ENCODE assay signal across 8 mouse cellular contexts in genomic region chr17:35220156-35220952, GRCm38 (mm10). TPM values are rescaled to one million over a fixed set of nuclear protein-coding genes. Genes with fewer than 3 reads are reported as not detected.
DNase-seq lines count a peak whose midpoint lies in the region; ATAC-seq and TF ChIP-seq lines count a peak whose summit lies in the region.

Gene Gm16181, plus strand, starts transcription at chr17:35220834.

- peak; percentile 46; the same call in 1 of the 2 replicates for ATAC-seq in embryonic facial prominence, embryonic 14.5 days (ENCODE audit: low read depth)
- ATAC-seq in intestine, postnatal 0 days = no peak
- ATAC-seq in megakaryocyte, adult 5-6 weeks (ENCODE audit: poor library complexity, severe bottlenecking) = peak; percentile 11; the same call in 1 of the 2 replicates

- no peaks in the 10 kb centered on the region for H3K27me3 ChIP-seq in liver, adult 2 months (ENCODE audit: control insufficient read depth, insufficient read depth, low read length)
- H3K27me3 ChIP-seq in embryonic facial prominence, embryonic 14.5 days (replicated peaks; ENCODE audit: control insufficient read depth, insufficient read depth, low read length) = no peaks in the 10 kb centered on the region
- no peaks in the 10 kb centered on the region for H3K27me3 ChIP-seq in intestine, postnatal 0 days (replicated peaks; ENCODE audit: control insufficient read depth, insufficient read depth, low read length)

- TF ChIP-seq CTCF in liver, adult 2 months (IDR thresholded peaks at IDR 0.05; ENCODE audit: low read depth, low read length) = no peak
- no peak for TF ChIP-seq CTCF in intestine, postnatal 0 days (IDR thresholded peaks at IDR 0.05; ENCODE audit: low read depth)

- no peak for TF ChIP-seq POLR2A in liver, adult 2 months (IDR thresholded peaks at IDR 0.05; ENCODE audit: extremely low read depth, insufficient read depth, low read length)

- H3K9ac ChIP-seq in liver, adult 2 months (ENCODE audit: low read depth, low read length) = 0 out of 2 replicates have a peak within 1 kb of the TSS, but pooled peaks have one; percentile 24
- 0 out of 2 replicates have a peak within 1 kb of the TSS, but pooled peaks have one; percentile 25 for H3K9ac ChIP-seq in embryonic facial prominence, embryonic 14.5 days (ENCODE audit: low read depth, low read length)
- no peak within 1 kb of the TSS for H3K9ac ChIP-seq in intestine, postnatal 0 days (ENCODE audit: low read depth, low read length)

- H3K9me3 ChIP-seq in embryonic facial prominence, embryonic 14.5 days (ENCODE audit: control insufficient read depth, low read length) = no peaks in the 10 kb centered on the region
- H3K9me3 ChIP-seq in intestine, postnatal 0 days (ENCODE audit: control insufficient read depth) = no peaks in the 10 kb centered on the region

- H3K27ac ChIP-seq in liver, adult 2 months (replicated peaks; ENCODE audit: insufficient read depth, low read depth, low read length) = peak within 1 kb of the TSS; percentile 34
- no peak within 1 kb of the TSS; the same call in 1 of the 2 replicates for H3K27ac ChIP-seq in embryonic facial prominence, embryonic 14.5 days (replicated peaks; ENCODE audit: low read depth, low read length)
- H3K27ac ChIP-seq in intestine, postnatal 0 days (ENCODE audit: low read depth, low read length) = peak within 1 kb of the TSS; percentile 47; the same call in 1 of the 2 replicates

- DNase-seq in liver, adult 2 months (ENCODE audit: extremely low read depth, low read depth, low spot score) = no peak
- DNase-seq in liver = no peak
- no peak for DNase-seq in embryonic facial prominence, embryonic 14.5 days (ENCODE audit: low spot score)
- no peak for DNase-seq in embryo, embryonic 11 days
- no peak for DNase-seq in T-cell, adult 2 months (ENCODE audit: low spot score)
- no peak for DNase-seq in B cell, adult 2 months

- no peak within 1 kb of the TSS for H3K4me3 ChIP-seq in liver, adult 2 months (ENCODE audit: insufficient read depth, low read depth, low read length)
- no peak within 1 kb of the TSS for H3K4me3 ChIP-seq in embryonic facial prominence, embryonic 14.5 days (ENCODE audit: low read depth, low read length)
- H3K4me3 ChIP-seq in intestine, postnatal 0 days (ENCODE audit: low read depth, low read length) = no peak within 1 kb of the TSS

- no peak within 1 kb of the TSS for H3K4me2 ChIP-seq in embryonic facial prominence, embryonic 14.5 days (ENCODE audit: low read depth, low read length)
- H3K4me2 ChIP-seq in intestine, postnatal 0 days (replicated peaks; ENCODE audit: low read depth) = 0 out of 2 replicates have a peak within 1 kb of the TSS, but pooled peaks have one; percentile 13

- H3K36me3 ChIP-seq in liver, adult 2 months (ENCODE audit: control insufficient read depth, insufficient read depth, low read length) = no peaks in the 10 kb centered on the region
- peaks cover 30% of the 10 kb centered on the region for H3K36me3 ChIP-seq in embryonic facial prominence, embryonic 14.5 days (ENCODE audit: control insufficient read depth, insufficient read depth, low read length)
- peaks cover 36% of the 10 kb centered on the region for H3K36me3 ChIP-seq in intestine, postnatal 0 days (ENCODE audit: control insufficient read depth, insufficient read depth)

- WGBS in liver, adult 2 months = 74% methylated on average over 28 of the region's 28 CpGs
- 78% methylated on average over 27 of the region's 28 CpGs for WGBS in embryonic facial prominence, embryonic 14.5 days
- WGBS in intestine, postnatal 0 days = 71% methylated on average over 28 of the region's 28 CpGs

- no peaks in the 10 kb centered on the region for H3K79me2 ChIP-seq in liver, adult 2 months (ENCODE audit: control insufficient read depth, insufficient read depth, low read length)

- peaks cover 6% of the 10 kb centered on the region for H3K4me1 ChIP-seq in liver, adult 2 months (ENCODE audit: control insufficient read depth, insufficient read depth, low read length)
- H3K4me1 ChIP-seq in embryonic facial prominence, embryonic 14.5 days (ENCODE audit: control insufficient read depth, insufficient read depth, low read length) = no peaks in the 10 kb centered on the region
- H3K4me1 ChIP-seq in intestine, postnatal 0 days (replicated peaks; ENCODE audit: control insufficient read depth, insufficient read depth, low read length) = no peaks in the 10 kb centered on the region

RNA-seq across cellular contexts. Expression of gene Gm16181, which starts in this region (rescaled TPM):
- total RNA-seq in liver, adult 2 months (2014; rRNA removed) = 0.37 TPM in 1 of 2 replicates, not detected in the other
- not detected in 2 replicates for polyA plus RNA-seq in liver, adult 2 months (2012; rRNA removed)
- polyA plus RNA-seq in embryonic facial prominence, embryonic 14.5 days (2014; fragmentation: Nextera tagmentation; extraction: Ambion mirVana) = 0.47 TPM in 1 of 2 replicates, not detected in the other
- 0.23 and 0.30 TPM in 2 replicates for polyA plus RNA-seq in intestine, postnatal 0 days (2015; fragmentation: Nextera tagmentation; extraction: Ambion mirVana)
- total RNA-seq in megakaryocyte, adult 5-6 weeks (2015) = 0.76 and 2.5 TPM in 2 replicates
- total RNA-seq in megakaryocyte, adult 5-6 weeks (2017) = 0.88 and 4.0 TPM in 2 replicates

Comparison
In these comparisons a context has a peak if more than half of its experiments do, and no peak if none do; other contexts are left out.
1. Peak in ATAC-seq and H3K9ac ChIP-seq in embryonic facial prominence, embryonic 14.5 days; RNA of the gene not detected or under 1 TPM.